In the genomic region with DNA sequence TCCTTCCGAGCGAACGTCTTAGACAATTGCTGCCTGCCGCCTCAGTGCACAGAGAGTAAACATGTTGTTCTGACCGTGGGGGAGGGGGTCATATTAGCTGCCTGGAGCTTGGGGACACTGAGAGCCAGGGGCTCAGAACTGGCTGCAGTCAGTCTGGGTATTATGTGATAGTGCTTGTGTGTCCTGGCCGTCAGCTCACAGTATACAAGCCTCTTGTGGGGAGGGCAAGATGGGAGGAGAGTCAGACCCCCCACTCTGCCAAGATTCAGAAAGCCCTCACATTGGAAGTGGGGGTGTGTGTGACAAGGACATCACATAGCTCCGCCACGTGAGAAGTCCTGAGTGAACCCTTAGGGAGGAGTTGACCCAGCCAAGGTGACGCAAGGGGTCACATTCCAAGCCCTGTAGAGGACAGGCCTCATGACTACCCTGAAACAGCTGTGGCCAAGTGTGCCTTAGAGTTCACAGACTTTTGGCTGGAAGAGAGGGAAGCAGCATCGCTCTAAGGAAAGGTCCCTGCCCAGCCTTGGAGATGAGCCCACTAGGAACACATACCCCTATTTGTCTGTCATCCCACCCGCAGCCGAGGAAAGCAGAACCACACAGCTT, we compare ENCODE assay signal across 8 mouse cellular contexts. TPM values are rescaled to one million over a fixed set of nuclear protein-coding genes. Genes with fewer than 3 reads are reported as not detected.
DNase-seq lines count a peak whose midpoint lies in the region; ATAC-seq and TF ChIP-seq lines count a peak whose summit lies in the region.

No protein-coding gene starts in this region.

- peaks cover 77% of the 10 kb centered on the region for H3K4me1 ChIP-seq in intestine, embryonic 15.5 days (replicated peaks)
- H3K4me1 ChIP-seq in liver, postnatal 0 days (ENCODE audit: insufficient read depth), result peaks cover 61% of the 10 kb centered on the region
- H3K4me1 ChIP-seq in stomach, embryonic 14.5 days (ENCODE audit: control insufficient read depth, insufficient read depth, low read length), result peaks cover 70% of the 10 kb centered on the region

- DNase-seq in ES-CJ7 (ENCODE audit: low read depth, low spot score), result peak; percentile 50
- peak; percentile 71 for DNase-seq in adrenal gland, postnatal 25 days
- DNase-seq in gastrocnemius, postnatal 25 days, result peak; percentile 91
- peak; percentile 82 for DNase-seq in liver, postnatal 0 days
- DNase-seq in frontal cortex, adult 2 months (ENCODE audit: extremely low spot score in 1 of 2, low spot score in 1 of 2), result no peak

- 21% methylated on average over 12 of the region's 12 CpGs for WGBS in intestine, embryonic 15.5 days
- WGBS in liver, postnatal 0 days (ENCODE audit: insufficient replicate concordance), result 36% methylated on average over 12 of the region's 12 CpGs
- WGBS in stomach, embryonic 14.5 days, result 21% methylated on average over 12 of the region's 12 CpGs

- H3K27me3 ChIP-seq in intestine, embryonic 15.5 days (replicated peaks), result no peaks in the 10 kb centered on the region
- 0 out of 2 replicates have a peak, but pooled peaks cover 8% of the 10 kb centered on the region for H3K27me3 ChIP-seq in liver, postnatal 0 days (ENCODE audit: insufficient read depth, low read length)
- no peaks in the 10 kb centered on the region for H3K27me3 ChIP-seq in stomach, embryonic 14.5 days (ENCODE audit: control insufficient read depth, insufficient read depth, low read length)

- H3K36me3 ChIP-seq in intestine, embryonic 15.5 days, result peaks cover 4% of the 10 kb centered on the region
- peaks cover 4% of the 10 kb centered on the region; the same call in 1 of the 2 replicates for H3K36me3 ChIP-seq in liver, postnatal 0 days (replicated peaks; ENCODE audit: insufficient read depth, low read length)
- peaks cover 26% of the 10 kb centered on the region; the same call in 1 of the 2 replicates for H3K36me3 ChIP-seq in stomach, embryonic 14.5 days (ENCODE audit: control insufficient read depth, insufficient read depth, low read length)

- TF ChIP-seq EP300 in liver, postnatal 0 days (IDR thresholded peaks at IDR 0.05; ENCODE audit: low read depth), result peak; percentile 71; the same call in 1 of the 2 replicates

- ATAC-seq in intestine, embryonic 15.5 days, result no peak
- peak; percentile 62 for ATAC-seq in liver, postnatal 0 days
- ATAC-seq in stomach, embryonic 14.5 days (ENCODE audit: insufficient number of reproducible peaks, insufficient read depth, low FRiP score, low read depth), result no peak
- no peak for ATAC-seq in inflammation-experienced regulatory T-cells, adult 6 months

- no peaks in the 10 kb centered on the region for H3K9me3 ChIP-seq in intestine, embryonic 15.5 days
- no peaks in the 10 kb centered on the region for H3K9me3 ChIP-seq in liver, postnatal 0 days (ENCODE audit: low read length)
- no peaks in the 10 kb centered on the region for H3K9me3 ChIP-seq in stomach, embryonic 14.5 days (ENCODE audit: control insufficient read depth, low read depth, low read length)

- H3K27ac ChIP-seq in intestine, embryonic 15.5 days, result peak overlapping the region; percentile 97
- H3K27ac ChIP-seq in liver, postnatal 0 days (ENCODE audit: low read depth), result peak overlapping the region; percentile 77
- peak overlapping the region; percentile 99 for H3K27ac ChIP-seq in stomach, embryonic 14.5 days (ENCODE audit: low read length)

- H3K4me3 ChIP-seq in intestine, embryonic 15.5 days (replicated peaks), result peak overlapping the region; percentile 66
- peak overlapping the region; percentile 41 for H3K4me3 ChIP-seq in liver, postnatal 0 days (ENCODE audit: low read depth, low read length)
- H3K4me3 ChIP-seq in stomach, embryonic 14.5 days (ENCODE audit: low read depth, low read length), result peak overlapping the region; percentile 61

- peak overlapping the region; percentile 91 for H3K4me2 ChIP-seq in intestine, embryonic 15.5 days (replicated peaks)
- H3K4me2 ChIP-seq in liver, postnatal 0 days (ENCODE audit: low read depth, low read length), result peak overlapping the region; percentile 85
- peak overlapping the region; percentile 84 for H3K4me2 ChIP-seq in stomach, embryonic 14.5 days (replicated peaks; ENCODE audit: low read depth, low read length)

- peak overlapping the region; percentile 65 for H3K9ac ChIP-seq in intestine, embryonic 15.5 days
- H3K9ac ChIP-seq in liver, postnatal 0 days (replicated peaks), result peak overlapping the region; percentile 74
- H3K9ac ChIP-seq in stomach, embryonic 14.5 days (replicated peaks; ENCODE audit: low read depth, low read length), result peak overlapping the region; percentile 58; the same call in 1 of the 2 replicates

- TF ChIP-seq CTCF in liver, postnatal 0 days (IDR thresholded peaks at IDR 0.05; ENCODE audit: low read depth), result no peak

RNA-seq across cellular contexts. Expression of a gene that starts 3.8 kb away (rescaled TPM):
- 75.2 and 78.7 TPM in 2 replicates for total RNA-seq in adrenal gland, postnatal 25 days (2021)
- 10 to 100 TPM; 22.3 to 32.0 TPM for total RNA-seq in gastrocnemius, postnatal 25 days (2021)
- polyA plus RNA-seq in intestine, embryonic 15.5 days (2015; fragmentation: Nextera tagmentation; extraction: Ambion mirVana), result 28.2 and 31.8 TPM in 2 replicates
- 9.2 TPM in 2 replicates for polyA plus RNA-seq in liver, postnatal 0 days (2015; fragmentation: Nextera tagmentation; extraction: Ambion mirVana)
- 42.6 and 48.5 TPM in 2 replicates for polyA plus RNA-seq in stomach, embryonic 14.5 days (2014; fragmentation: Nextera tagmentation; extraction: Ambion mirVana)
- 28.0 and 29.5 TPM in 2 replicates for polyA plus RNA-seq in frontal cortex, adult 2 months (2012; rRNA removed)
- polyA plus RNA-seq in inflammation-experienced regulatory T-cells, adult 6 months (2017; shearing (Covaris generic)), result 1 to 10 TPM; 3.3 to 4.2 (median 3.8) TPM

RNA-seq across cellular contexts. Expression of a gene that starts 30.5 kb away (rescaled TPM):
- 244 and 270 TPM in 2 replicates for total RNA-seq in adrenal gland, postnatal 25 days (2021)
- total RNA-seq in gastrocnemius, postnatal 25 days (2021), result 100 to 1,000 TPM; 141 to 145 TPM
- polyA plus RNA-seq in intestine, embryonic 15.5 days (2015; fragmentation: Nextera tagmentation; extraction: Ambion mirVana), result 122 and 124 TPM in 2 replicates
- polyA plus RNA-seq in liver, postnatal 0 days (2015; fragmentation: Nextera tagmentation; extraction: Ambion mirVana), result 30.9 and 32.2 TPM in 2 replicates
- 129 and 134 TPM in 2 replicates for polyA plus RNA-seq in stomach, embryonic 14.5 days (2014; fragmentation: Nextera tagmentation; extraction: Ambion mirVana)
- 108 and 115 TPM in 2 replicates for polyA plus RNA-seq in frontal cortex, adult 2 months (2012; rRNA removed)
- 100 to 1,000 TPM in 2 of 3 experiments, 10 to 100 TPM in 1; 90.5 to 131 (median 129) TPM for polyA plus RNA-seq in inflammation-experienced regulatory T-cells, adult 6 months (2017; shearing (Covaris generic))

RNA-seq across cellular contexts. Expression of a gene that starts 32.0 kb away (rescaled TPM):
- total RNA-seq in adrenal gland, postnatal 25 days (2021), result 29.4 and 40.3 TPM in 2 replicates
- 1 to 10 TPM; 7.1 to 7.9 TPM for total RNA-seq in gastrocnemius, postnatal 25 days (2021)
- polyA plus RNA-seq in intestine, embryonic 15.5 days (2015; fragmentation: Nextera tagmentation; extraction: Ambion mirVana), result 20.7 and 24.3 TPM in 2 replicates
- polyA plus RNA-seq in liver, postnatal 0 days (2015; fragmentation: Nextera tagmentation; extraction: Ambion mirVana), result 9.2 and 10.0 TPM in 2 replicates
- 15.2 and 16.7 TPM in 2 replicates for polyA plus RNA-seq in stomach, embryonic 14.5 days (2014; fragmentation: Nextera tagmentation; extraction: Ambion mirVana)
- 127 and 136 TPM in 2 replicates for polyA plus RNA-seq in frontal cortex, adult 2 months (2012; rRNA removed)
- 10 to 100 TPM; 32.1 to 44.8 (median 33.6) TPM for polyA plus RNA-seq in inflammation-experienced regulatory T-cells, adult 6 months (2017; shearing (Covaris generic))

RNA-seq across cellular contexts. Expression of a gene that starts 40.1 kb away (rescaled TPM):
- 17.1 and 17.2 TPM in 2 replicates for total RNA-seq in adrenal gland, postnatal 25 days (2021)
- 10 to 100 TPM; 46.4 to 68.2 TPM for total RNA-seq in gastrocnemius, postnatal 25 days (2021)
- polyA plus RNA-seq in intestine, embryonic 15.5 days (2015; fragmentation: Nextera tagmentation; extraction: Ambion mirVana), result 10.9 and 12.7 TPM in 2 replicates
- 4.8 and 5.9 TPM in 2 replicates for polyA plus RNA-seq in liver, postnatal 0 days (2015; fragmentation: Nextera tagmentation; extraction: Ambion mirVana)
- 12.4 and 13.1 TPM in 2 replicates for polyA plus RNA-seq in stomach, embryonic 14.5 days (2014; fragmentation: Nextera tagmentation; extraction: Ambion mirVana)
- polyA plus RNA-seq in frontal cortex, adult 2 months (2012; rRNA removed), result 46.3 and 51.8 TPM in 2 replicates
- polyA plus RNA-seq in inflammation-experienced regulatory T-cells, adult 6 months (2017; shearing (Covaris generic)), result under 1 TPM in 1 of 3 experiments, not detected in 2; 0.33 TPM

RNA-seq across cellular contexts. Expression of a gene that starts 46.3 kb away (rescaled TPM):
- total RNA-seq in adrenal gland, postnatal 25 days (2021), result 0.55 and 1.2 TPM in 2 replicates
- under 1 TPM in 1 of 2 experiments, not detected in 1; 0.16 TPM for total RNA-seq in gastrocnemius, postnatal 25 days (2021)
- polyA plus RNA-seq in intestine, embryonic 15.5 days (2015; fragmentation: Nextera tagmentation; extraction: Ambion mirVana), result 12.0 and 14.3 TPM in 2 replicates
- 10.9 and 13.6 TPM in 2 replicates for polyA plus RNA-seq in liver, postnatal 0 days (2015; fragmentation: Nextera tagmentation; extraction: Ambion mirVana)
- 2.1 and 2.2 TPM in 2 replicates for polyA plus RNA-seq in stomach, embryonic 14.5 days (2014; fragmentation: Nextera tagmentation; extraction: Ambion mirVana)
- polyA plus RNA-seq in frontal cortex, adult 2 months (2012; rRNA removed), result 0.16 and 0.25 TPM in 2 replicates
- polyA plus RNA-seq in inflammation-experienced regulatory T-cells, adult 6 months (2017; shearing (Covaris generic)), result 1 to 10 TPM in 2 of 3 experiments, under 1 TPM in 1; 0.94 to 4.9 (median 1.3) TPM

Comparison
In these comparisons a context has a peak if more than half of its experiments do, and no peak if none do; other contexts are left out.
1. DNase-seq: peak in ES-CJ7 (single experiment), adrenal gland, postnatal 25 days (single experiment), gastrocnemius, postnatal 25 days (single experiment) and liver, postnatal 0 days (single experiment); none in frontal cortex, adult 2 months (0 of 2).
2. Peak in every context shown above with its lines, with median percentiles within 50 percentile points of each other: H3K27ac ChIP-seq, H3K4me2 ChIP-seq, H3K4me3 ChIP-seq and H3K9ac ChIP-seq.